In genomic region chr1:190155021-190155420, GRCm38 (mm10) we compare ENCODE assay signal across 18 mouse cellular contexts. TPM values are rescaled to one million over a fixed set of nuclear protein-coding genes. Genes with fewer than 3 reads are reported as not detected.
"Had no signal": no experiment of that assay in that cellular context is flagged by ENCODE, and none has a peak within 500 bp of the region (broad histone marks: within the 10 kb centered on the region; RNA-seq: fewer than 3 reads in every experiment).

No protein-coding gene starts in this region.

- DNase-seq: kidney, adult 11 months; kidney, adult 8-10 months; kidney, postnatal 10 days; kidney, postnatal 36 days; liver; lung, adult 18-20 months; thymus, adult 18-20 months; thymus, postnatal 36 days had no signal

- H3K4me1 ChIP-seq: kidney, embryonic 15.5 days; limb, embryonic 13.5 days; liver, embryonic 12.5 days; liver, embryonic 15.5 days had no signal

- H3K4me2 ChIP-seq: kidney, embryonic 15.5 days; limb, embryonic 13.5 days; liver, embryonic 12.5 days; liver, embryonic 15.5 days had no signal

- H3K4me3 ChIP-seq: kidney, embryonic 15.5 days; limb, embryonic 10.5 days; limb, embryonic 13.5 days; liver, embryonic 12.5 days; liver, embryonic 15.5 days; midbrain, embryonic 13.5 days; neural tube, embryonic 12.5 days had no signal

- H3K27ac ChIP-seq: kidney, embryonic 15.5 days; limb, embryonic 10.5 days; limb, embryonic 13.5 days; liver, embryonic 12.5 days; liver, embryonic 15.5 days; macrophage; neural tube, embryonic 12.5 days had no signal

- H3K9me3 ChIP-seq: kidney, embryonic 15.5 days; limb, embryonic 10.5 days; limb, embryonic 13.5 days; liver, embryonic 12.5 days; liver, embryonic 15.5 days; midbrain, embryonic 13.5 days; neural tube, embryonic 12.5 days had no signal

- H3K36me3 ChIP-seq: kidney, embryonic 15.5 days; limb, embryonic 10.5 days; limb, embryonic 13.5 days; liver, embryonic 12.5 days; midbrain, embryonic 13.5 days had no signal

- H3K27me3 ChIP-seq: liver, embryonic 15.5 days; neural tube, embryonic 12.5 days had no signal

- ATAC-seq: liver, embryonic 12.5 days had no signal

- H3K9ac ChIP-seq: kidney, embryonic 15.5 days; limb, embryonic 13.5 days; liver, embryonic 12.5 days; liver, embryonic 15.5 days; midbrain, embryonic 13.5 days; neural tube, embryonic 12.5 days had no signal

RNA-seq across cellular contexts. Expression of gene Prox1, which starts 15.5 kb away (rescaled TPM):
- total RNA-seq: megakaryocyte, adult 5-6 weeks; neutrophil, adult 5-6 weeks had no signal
